Mouse (Mus musculus): Measurements from ENCODE around the gene Prkag1. TPM values are rescaled to one million over a fixed set of nuclear protein-coding genes. Genes with fewer than 3 reads are reported as not detected.
"Not testable (repeated sequence)": the region's sequence is repeated elsewhere in the genome, so short reads cannot be mapped to it uniquely, and the experiment has no call there.

The Prkag1 gene
- polyA plus RNA-seq, 1 experiment from 2014 or later = 98.5 TPM

GRCm38 (mm10) chr15:98832161-98833058 is 1.1 kb upstream of the Prkag1 start:
- peak overlapping the region; percentile 68; the same call in 1 of the 2 replicates for H3K4me3 ChIP-seq (replicated peaks)
- WGBS = 50% methylated on average over 12 of the region's 12 CpGs
- ATAC-seq (replicated peaks; ENCODE audit: low FRiP score) = no peak
- H3K36me3 ChIP-seq = peaks cover 59% of the 10 kb centered on the region
- H3K9me3 ChIP-seq (replicated peaks) = no peaks in the 10 kb centered on the region
- H3K27me3 ChIP-seq = no peaks in the 10 kb centered on the region
- H3K9ac ChIP-seq = 0 out of 2 replicates have a peak overlapping the region, but pooled peaks have one; percentile 81
- H3K4me2 ChIP-seq = peak overlapping the region; percentile 63
- H3K4me1 ChIP-seq = peaks cover 34% of the 10 kb centered on the region
- peak overlapping the region; percentile 94 for H3K27ac ChIP-seq

DNA sequence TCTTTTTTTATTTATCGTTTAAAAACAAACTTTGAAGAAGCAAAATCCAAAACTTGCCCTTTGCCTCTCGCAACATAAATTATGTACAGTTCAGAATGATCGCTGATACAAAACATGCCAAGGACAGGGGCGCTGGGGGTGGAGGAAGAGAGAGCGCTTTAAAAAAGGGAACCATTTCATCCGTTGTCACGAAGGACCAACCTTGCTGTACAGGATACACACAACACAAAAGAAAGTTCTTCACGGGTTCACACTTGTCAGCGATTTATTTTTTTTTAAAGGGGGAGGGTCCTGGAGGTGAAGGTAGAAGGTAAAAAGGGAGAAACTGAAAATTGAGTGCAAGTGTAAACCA is 339 bp upstream of the Prkag1 start:
- H3K4me2 ChIP-seq = peak overlapping the region; percentile 63
- peak overlapping the region; percentile 68 for H3K4me3 ChIP-seq (replicated peaks)
- peak overlapping the region; percentile 81 for H3K9ac ChIP-seq
- peaks cover 34% of the 10 kb centered on the region for H3K4me1 ChIP-seq
- ATAC-seq (replicated peaks; ENCODE audit: low FRiP score) = peak; percentile 43; the same call in 1 of the 2 replicates
- H3K27me3 ChIP-seq = no peaks in the 10 kb centered on the region
- no peaks in the 10 kb centered on the region for H3K9me3 ChIP-seq (replicated peaks)
- peak overlapping the region; percentile 94 for H3K27ac ChIP-seq
- peaks cover 56% of the 10 kb centered on the region for H3K36me3 ChIP-seq
- 11% methylated on average over 9 of the region's 9 CpGs for WGBS

DNA sequence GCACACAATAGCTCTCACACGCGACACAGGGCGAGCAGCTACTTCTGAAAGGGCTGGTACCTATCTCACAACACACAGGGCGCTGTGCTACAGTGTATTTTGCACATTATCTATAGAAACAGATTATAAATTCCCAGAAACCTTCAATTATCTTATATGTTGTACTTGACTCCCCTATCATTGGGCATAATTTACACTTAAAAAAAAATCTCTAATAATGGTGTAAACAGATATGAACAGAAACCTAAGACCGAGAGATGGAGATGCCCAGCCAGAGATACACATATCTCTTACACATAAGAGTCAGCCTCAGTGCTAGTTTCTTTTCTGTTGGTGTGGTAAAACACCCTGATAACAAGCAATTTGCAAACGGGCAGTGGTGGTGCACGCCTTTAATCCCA is 3.7 kb downstream of the Prkag1 start:
- Histone ChIP-seq H3K4me3 (replicated peaks) (no peak overlapping the region), H3K4me2 (no peak overlapping the region), H3K9me3 (replicated peaks) (no peaks in the 10 kb centered on the region), H3K36me3 (peaks cover 51% of the 10 kb centered on the region), H3K27ac (no peak overlapping the region), H3K4me1 (peaks cover 24% of the 10 kb centered on the region), H3K27me3 (no peaks in the 10 kb centered on the region), H3K9ac (no peak overlapping the region)
- WGBS = 87% methylated on average over 7 of the region's 7 CpGs
- ATAC-seq (replicated peaks; ENCODE audit: low FRiP score) = no peak

DNA sequence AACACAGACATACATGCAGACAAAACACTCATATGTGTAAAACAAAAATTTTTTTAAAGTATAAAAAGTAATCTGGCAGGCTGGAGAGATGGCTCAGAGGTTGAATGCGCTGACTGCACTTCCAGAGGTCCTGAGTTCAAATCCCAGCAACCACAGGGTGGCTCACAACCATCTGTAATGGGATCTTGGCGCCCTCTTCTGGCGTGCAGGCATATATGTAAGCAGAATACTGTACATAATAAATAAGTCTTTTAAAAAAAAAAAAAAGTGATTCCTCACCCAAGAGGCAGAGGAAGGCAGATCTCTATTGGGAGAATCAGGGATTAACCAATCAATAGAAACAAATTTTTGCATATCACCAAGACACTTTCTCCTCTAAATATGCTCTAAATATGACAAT is 7.9 kb downstream of the Prkag1 start:
- no peak overlapping the region for H3K4me2 ChIP-seq
- no peaks in the 10 kb centered on the region for H3K4me1 ChIP-seq
- no peaks in the 10 kb centered on the region for H3K9me3 ChIP-seq (replicated peaks)
- H3K27ac ChIP-seq = no peak overlapping the region
- H3K4me3 ChIP-seq (replicated peaks) = no peak overlapping the region
- H3K27me3 ChIP-seq = no peaks in the 10 kb centered on the region
- WGBS = 70% methylated on average over 3 of the region's 3 CpGs
- ATAC-seq (replicated peaks; ENCODE audit: low FRiP score) = no peak
- H3K9ac ChIP-seq = no peak overlapping the region
- H3K36me3 ChIP-seq = peaks cover 82% of the 10 kb centered on the region

- Histone ChIP-seq H3K27me3 (no peaks in the 10 kb centered on the region), H3K4me3 (replicated peaks) (no peak overlapping the region), H3K9me3 (replicated peaks) (no peaks in the 10 kb centered on the region), H3K4me2 (no peak overlapping the region), H3K4me1 (no peaks in the 10 kb centered on the region), H3K27ac (no peak overlapping the region), H3K9ac (no peak overlapping the region), H3K36me3 (peaks cover 74% of the 10 kb centered on the region)
- no peak for ATAC-seq (replicated peaks; ENCODE audit: low FRiP score)
- WGBS = 96% methylated on average over 5 of the region's 5 CpGs
These were observed 9.2 kb downstream of the Prkag1 start for GRCm38 (mm10) chr15:98822147-98822546.

- Histone ChIP-seq H3K36me3 (peaks cover 79% of the 10 kb centered on the region), H3K4me1 (no peaks in the 10 kb centered on the region), H3K9ac (no peak overlapping the region), H3K9me3 (replicated peaks) (no peaks in the 10 kb centered on the region), H3K4me2 (no peak overlapping the region), H3K27me3 (no peaks in the 10 kb centered on the region), H3K27ac (no peak overlapping the region), H3K4me3 (replicated peaks) (no peak overlapping the region)
- ATAC-seq (replicated peaks; ENCODE audit: low FRiP score) = no peak
- WGBS = 41% methylated on average over 10 of the region's 10 CpGs
These were observed 9.9 kb downstream of the Prkag1 start for GRCm38 (mm10) chr15:98821403-98821802.

GRCm38 (mm10) chr15:98820937-98821336 is 10.4 kb downstream of the Prkag1 start:
- no peak overlapping the region for H3K9ac ChIP-seq
- H3K4me2 ChIP-seq = no peak overlapping the region
- 87% methylated on average over 4 of the region's 4 CpGs for WGBS
- no peak overlapping the region for H3K4me3 ChIP-seq (replicated peaks)
- H3K36me3 ChIP-seq = peaks cover 82% of the 10 kb centered on the region
- ATAC-seq (replicated peaks; ENCODE audit: low FRiP score) = no peak
- no peaks in the 10 kb centered on the region for H3K9me3 ChIP-seq (replicated peaks)
- no peak overlapping the region for H3K27ac ChIP-seq
- no peaks in the 10 kb centered on the region for H3K4me1 ChIP-seq
- H3K27me3 ChIP-seq = no peaks in the 10 kb centered on the region

DNA sequence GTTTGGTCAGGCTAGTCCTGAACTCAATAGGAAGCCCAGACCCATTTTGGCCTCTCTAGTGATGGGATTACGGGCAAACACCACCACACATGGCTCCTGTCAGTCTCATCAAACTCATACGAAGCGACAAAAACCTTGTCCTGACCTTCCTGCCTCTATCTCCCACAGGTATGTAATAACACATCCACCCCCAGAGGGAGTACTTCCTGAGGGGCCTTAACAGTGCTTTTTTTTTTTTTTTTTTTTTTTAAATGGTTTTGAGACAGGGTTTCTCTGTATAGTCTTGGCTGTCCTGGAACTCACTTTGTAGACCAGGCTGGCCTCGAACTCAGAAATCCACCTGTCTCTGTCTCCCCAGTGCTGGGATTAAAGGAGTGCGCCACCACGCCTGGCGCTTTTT is 13.2 kb downstream of the Prkag1 start:
- no peaks in the 10 kb centered on the region for H3K27me3 ChIP-seq
- H3K9me3 ChIP-seq (replicated peaks) = no peaks in the 10 kb centered on the region
- ATAC-seq (replicated peaks; ENCODE audit: low FRiP score) = no peak
- H3K4me1 ChIP-seq = no peaks in the 10 kb centered on the region
- H3K4me2 ChIP-seq = no peak overlapping the region
- no peak overlapping the region for H3K27ac ChIP-seq
- peaks cover 82% of the 10 kb centered on the region for H3K36me3 ChIP-seq
- no peak overlapping the region for H3K4me3 ChIP-seq (replicated peaks)
- 92% methylated on average over 7 of the region's 7 CpGs for WGBS
- H3K9ac ChIP-seq = no peak overlapping the region

DNA sequence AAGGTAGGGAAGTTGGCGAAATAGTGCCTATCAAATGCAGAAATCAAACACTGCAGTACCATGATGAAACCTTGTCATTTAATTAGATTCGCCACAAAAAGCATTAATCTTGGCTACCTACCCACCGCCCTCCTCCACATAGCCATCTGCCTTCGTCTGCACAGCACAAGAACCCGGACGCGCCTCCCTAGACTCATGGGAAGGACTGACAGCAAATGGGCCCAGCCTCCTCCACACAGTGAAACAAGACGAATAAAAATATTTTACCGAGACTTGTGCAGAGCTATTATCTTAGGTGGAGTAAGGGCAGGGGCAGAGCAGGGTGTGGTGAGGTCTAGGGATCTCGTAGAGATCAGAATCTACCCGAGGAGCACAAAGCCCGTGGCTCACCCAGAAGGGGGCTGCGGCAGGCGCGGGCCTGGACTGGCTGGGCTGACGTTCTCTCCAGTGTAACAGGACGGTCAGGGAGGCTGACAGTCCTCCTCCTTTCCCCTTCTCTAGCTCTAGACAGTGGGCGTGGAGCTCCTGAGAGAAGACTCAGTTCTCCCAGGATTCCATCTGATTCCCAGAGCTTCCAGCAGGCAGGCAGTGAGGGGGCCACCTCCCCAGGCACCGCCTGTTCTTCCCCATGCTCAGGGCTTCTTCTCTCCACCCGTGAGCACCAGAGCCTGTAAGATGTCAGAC is 18.4 kb downstream of the Prkag1 start:
- 89% methylated on average over 20 of the region's 20 CpGs for WGBS
- Histone ChIP-seq H3K27me3 (peaks cover 29% of the 10 kb centered on the region), H3K36me3 (peaks cover 58% of the 10 kb centered on the region), H3K4me2 (no peak overlapping the region), H3K9me3 (replicated peaks) (no peaks in the 10 kb centered on the region), H3K4me3 (replicated peaks) (no peak overlapping the region), H3K4me1 (peaks cover 15% of the 10 kb centered on the region), H3K9ac (no peak overlapping the region), H3K27ac (no peak overlapping the region)
- no peak for ATAC-seq (replicated peaks; ENCODE audit: low FRiP score)

DNA sequence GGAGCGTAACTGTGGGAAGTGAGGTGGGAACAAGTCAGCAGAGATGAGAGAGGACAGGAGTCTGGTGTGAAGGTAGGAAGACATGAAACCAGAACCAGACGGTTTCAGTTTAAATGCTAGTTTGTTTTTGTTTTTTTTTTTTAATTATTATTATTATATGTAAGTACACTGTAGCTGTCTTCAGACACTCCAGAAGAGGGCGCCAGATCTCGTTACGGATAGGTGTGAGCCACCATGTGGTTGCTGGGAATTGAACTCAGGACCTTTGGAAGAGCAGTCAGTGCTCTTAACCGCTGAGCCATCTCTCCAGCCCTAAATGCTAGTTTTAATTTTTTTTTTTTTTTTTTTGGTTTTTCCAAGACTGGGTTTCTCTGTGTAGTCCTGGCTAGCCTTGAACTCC is 21.1 kb downstream of the Prkag1 start:
- peaks cover 42% of the 10 kb centered on the region for H3K4me1 ChIP-seq
- not testable (repeated sequence) for H3K27ac ChIP-seq; H3K4me3 ChIP-seq (replicated peaks); ATAC-seq (replicated peaks; ENCODE audit: low FRiP score); H3K4me2 ChIP-seq; H3K9ac ChIP-seq; H3K9me3 ChIP-seq (replicated peaks)
- 75% methylated on average over 6 of the region's 6 CpGs for WGBS
- peaks cover 56% of the 10 kb centered on the region for H3K27me3 ChIP-seq
- peaks cover 40% of the 10 kb centered on the region for H3K36me3 ChIP-seq

- Histone ChIP-seq H3K9ac (no peak within 1 kb of the TSS), H3K27me3 (peaks cover 64% of the 10 kb centered on the region), H3K4me1 (peaks cover 48% of the 10 kb centered on the region), H3K4me2 (peak within 1 kb of the TSS; percentile 92), H3K27ac (no peak within 1 kb of the TSS), H3K9me3 (replicated peaks) (no peaks in the 10 kb centered on the region), H3K4me3 (replicated peaks) (peak within 1 kb of the TSS; percentile 46), H3K36me3 (peaks cover 32% of the 10 kb centered on the region)
- whole genome bisulfite sequencing = 42% methylated on average over 3 of the region's 3 CpGs
- ATAC-seq (replicated peaks; ENCODE audit: low FRiP score) = no peak
These were observed 21.9 kb downstream of the Prkag1 start, which contains the start of gene Ddn for GRCm38 (mm10) chr15:98809390-98809789. TSS of gene Ddn (minus strand) at chr15:98809490.

DNA sequence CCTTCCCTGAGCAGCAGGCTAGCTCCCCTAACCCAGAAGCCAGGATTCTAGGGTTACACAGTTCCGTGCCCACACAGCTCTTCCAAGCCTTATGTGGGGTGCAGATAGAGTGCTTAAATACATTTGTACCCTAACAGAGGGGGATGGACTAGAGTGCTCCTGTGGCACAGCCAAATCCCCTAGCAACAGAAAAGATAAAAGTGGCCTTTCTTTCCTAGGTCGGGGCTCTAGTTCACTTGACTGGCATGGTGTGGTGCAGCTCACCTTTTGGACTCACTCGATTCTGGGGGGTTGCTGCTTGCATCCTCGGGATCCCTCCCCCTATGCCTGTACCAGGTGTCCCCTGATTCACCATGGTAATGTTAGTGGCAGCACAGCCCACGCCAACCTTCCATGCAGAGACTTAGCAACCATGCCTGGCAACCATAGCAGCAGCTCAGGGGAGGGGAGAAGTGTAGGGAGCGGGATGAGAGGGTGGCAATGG is 22.6 kb downstream of the Prkag1 start:
- 10% methylated on average over 6 of the region's 6 CpGs for WGBS
- Histone ChIP-seq H3K4me1 (peaks cover 53% of the 10 kb centered on the region), H3K9me3 (replicated peaks) (no peaks in the 10 kb centered on the region), H3K4me3 (replicated peaks) (peak overlapping the region; percentile 46), H3K9ac (no peak overlapping the region), H3K27me3 (peaks cover 71% of the 10 kb centered on the region), H3K36me3 (peaks cover 25% of the 10 kb centered on the region), H3K4me2 (peak overlapping the region; percentile 92), H3K27ac (no peak overlapping the region)
- no peak for ATAC-seq (replicated peaks; ENCODE audit: low FRiP score)

Data from kidney, embryonic 15.5 days (tissue).